Mouse (Mus musculus) adrenal gland, adult 2 months (tissue): Measurements from ENCODE around the gene AU040320. TPM values are rescaled to one million over a fixed set of nuclear protein-coding genes. Genes with fewer than 3 reads are reported as not detected.

Experiments used
- DNase-seq: peaks from one replicate; pipeline ENCODE4 v3.0.0; 2021
- polyA plus RNA-seq: library from polyadenylated mRNA; depleted of rRNA; stranded (reverse); fragments of >200 nt; gene quantifications from 2 replicates; pipeline ENCODE4 v1.2.3, GENCODE M21; 2012; rRNA removed
- total RNA-seq, 2 experiments: library from RNA; stranded (reverse); gene quantifications; 2 replicates each; pipeline ENCODE4 v1.2.3; 2021

Gene AU040320
- total and polyA plus RNA-seq, 3 experiments, result 35.2 to 40.7 (median 36.6) TPM

DNA sequence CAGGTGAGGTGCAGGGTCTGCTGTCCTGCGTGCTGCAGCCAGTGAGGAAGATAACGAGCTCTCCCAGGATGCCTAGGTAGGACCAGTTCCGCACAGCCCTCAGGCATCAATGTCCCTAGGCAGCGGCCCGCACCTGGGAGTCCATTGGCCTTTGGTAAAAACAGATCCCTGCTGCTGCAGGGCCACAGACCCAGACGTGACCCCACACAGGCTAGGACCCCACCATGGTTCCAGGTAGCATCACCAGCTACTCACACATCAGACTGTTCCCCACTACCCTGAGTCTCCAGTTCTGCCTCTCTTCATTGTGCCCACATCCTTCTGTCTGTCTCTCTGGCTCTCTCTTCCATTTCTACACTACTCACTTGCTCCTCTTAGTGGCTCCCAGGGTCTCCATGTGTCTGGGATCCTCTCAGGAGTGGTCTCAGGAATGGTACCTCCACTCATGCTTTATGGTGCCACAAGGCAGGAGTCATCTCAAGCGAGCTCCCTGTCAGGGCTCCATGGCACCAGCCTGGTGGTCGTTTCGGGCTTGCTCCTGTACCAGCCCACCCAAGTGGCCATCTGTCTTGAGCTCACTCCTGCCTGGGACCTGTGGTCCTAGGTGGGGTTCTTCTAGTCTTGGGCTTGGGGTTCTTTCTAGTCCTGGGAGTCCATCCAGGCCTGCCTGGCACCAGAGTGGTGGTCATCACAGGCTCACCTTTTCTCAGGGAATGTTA is 107.1 kb downstream of the AU040320 start:
- DNase-seq, result no peak

DNA sequence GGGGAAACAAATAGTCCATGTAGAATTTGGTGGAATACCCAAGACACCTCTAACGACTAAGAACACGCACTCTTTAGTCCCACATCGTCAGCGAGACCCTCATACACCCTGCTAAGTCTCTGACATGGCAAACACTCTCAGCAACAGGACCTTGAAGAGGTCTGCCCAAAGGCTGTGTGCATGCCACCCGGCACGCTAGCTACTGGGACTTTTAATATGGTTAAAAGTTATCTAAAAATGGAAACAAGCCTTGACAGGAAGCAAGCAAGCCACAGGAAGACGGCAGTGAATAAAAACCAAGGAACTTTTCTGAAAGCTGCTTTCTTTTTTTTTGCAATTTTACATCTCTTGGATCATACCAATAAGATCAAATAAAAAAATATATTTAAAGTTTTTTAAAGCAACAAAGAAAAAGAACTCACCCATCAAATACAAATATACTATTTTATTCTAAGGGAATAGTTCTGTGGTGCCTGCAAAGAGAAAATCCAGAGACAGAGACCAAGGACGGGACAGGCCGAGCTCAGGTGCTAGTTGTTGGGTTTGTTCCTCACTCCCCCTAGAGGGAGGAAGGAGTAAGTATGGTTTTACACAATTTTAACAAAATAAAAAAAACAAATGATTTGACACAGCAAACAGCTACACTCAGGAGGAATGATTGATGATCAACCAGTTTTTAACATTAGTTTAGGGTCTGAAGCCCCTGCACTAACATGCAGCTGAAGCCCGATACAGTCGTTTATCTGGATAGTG is 108.3 kb downstream of the AU040320 start:
- no peak for DNase-seq

DNA sequence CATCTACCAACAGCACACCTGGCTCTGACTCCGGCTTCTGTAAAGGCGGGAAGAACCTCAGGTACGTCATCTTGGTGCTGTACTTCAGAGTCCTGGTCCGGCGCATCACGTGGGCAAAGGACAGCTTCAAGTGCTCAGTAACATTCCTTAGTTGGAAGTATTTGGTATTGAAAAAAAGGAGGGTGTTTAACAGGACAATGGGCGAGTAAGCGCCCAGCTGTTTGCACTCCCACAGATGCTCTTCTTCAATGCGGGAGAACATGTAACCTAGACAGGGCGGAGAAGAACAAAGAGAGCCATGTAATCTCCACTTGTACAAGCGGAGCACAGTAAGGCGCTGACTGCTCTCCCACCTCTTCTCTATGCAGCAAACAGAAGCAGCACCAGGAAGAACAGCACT is 115.4 kb downstream of the AU040320 start:
- no peak for DNase-seq

DNA sequence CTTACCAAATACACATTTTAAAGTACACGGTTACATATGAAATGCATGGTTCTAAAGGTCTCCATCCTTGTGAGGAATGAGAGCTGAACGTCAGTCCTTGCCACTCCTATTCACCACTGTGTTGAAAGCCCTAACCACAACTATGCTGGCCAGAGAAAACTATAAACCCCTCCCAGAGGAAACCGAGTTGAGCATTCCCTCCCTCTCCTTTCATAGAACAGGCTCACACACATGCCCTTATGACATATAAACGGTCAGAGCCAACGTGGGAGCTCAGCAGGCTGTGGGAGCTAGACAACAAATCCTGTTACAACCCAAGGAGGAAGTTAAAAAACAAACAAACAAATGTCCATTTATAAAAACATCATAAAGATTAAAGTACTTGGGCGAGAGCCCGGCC is 119.4 kb downstream of the AU040320 start:
- DNase-seq, result no peak

DNA sequence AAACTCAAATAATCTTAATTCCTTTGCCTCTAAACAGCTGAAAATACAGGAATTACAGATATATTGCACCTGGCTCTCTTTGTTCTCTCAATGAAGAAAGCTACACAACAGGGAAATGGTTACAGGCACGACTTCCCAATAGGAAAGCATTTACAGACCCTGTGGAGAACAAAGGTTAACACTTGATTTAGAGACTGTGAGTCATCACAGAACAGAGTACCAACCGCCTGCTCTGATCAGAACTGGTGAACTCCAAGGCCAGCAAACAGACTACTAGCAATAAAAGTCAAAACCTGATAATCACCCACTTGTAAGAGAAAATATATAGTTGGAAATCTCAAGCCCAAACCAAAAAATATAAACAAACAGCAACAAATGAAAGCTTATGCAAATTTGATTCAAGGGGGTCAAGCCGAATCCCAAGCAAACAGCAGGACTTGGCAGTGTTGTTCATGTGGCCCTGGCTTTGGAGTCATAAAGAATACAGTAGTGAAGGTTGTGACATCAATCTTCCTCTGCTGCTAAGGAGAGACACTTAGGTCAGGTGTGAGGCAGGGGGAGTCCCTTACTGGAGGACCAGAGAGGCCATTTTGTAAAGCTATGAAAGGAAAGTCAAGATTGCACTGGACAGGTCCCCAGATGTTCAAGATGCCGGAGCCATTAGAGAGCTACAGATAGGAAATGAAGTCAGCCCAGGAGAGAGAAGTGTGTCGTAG is 126.4 kb downstream of the AU040320 start:
- peak; percentile 53 for DNase-seq

DNA sequence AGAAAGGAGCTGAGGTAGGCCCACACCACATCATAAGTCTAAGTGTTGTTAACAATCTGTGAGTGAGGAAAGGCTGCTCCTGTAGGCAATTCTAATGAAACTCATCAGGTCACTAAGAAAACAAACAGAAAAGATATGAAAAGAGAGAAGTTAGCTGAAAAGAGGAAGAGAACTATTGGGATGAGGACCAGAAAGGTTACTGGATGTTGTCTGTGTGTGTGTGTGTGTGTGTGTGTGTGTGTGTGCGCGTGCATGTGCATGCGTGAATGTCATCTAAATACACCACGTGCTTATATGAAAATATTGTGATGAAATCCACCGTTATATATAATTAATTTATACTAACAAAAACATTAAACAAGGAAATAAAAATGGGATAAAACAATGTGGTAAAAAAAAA is 130.3 kb downstream of the AU040320 start:
- DNase-seq, result no peak

DNA sequence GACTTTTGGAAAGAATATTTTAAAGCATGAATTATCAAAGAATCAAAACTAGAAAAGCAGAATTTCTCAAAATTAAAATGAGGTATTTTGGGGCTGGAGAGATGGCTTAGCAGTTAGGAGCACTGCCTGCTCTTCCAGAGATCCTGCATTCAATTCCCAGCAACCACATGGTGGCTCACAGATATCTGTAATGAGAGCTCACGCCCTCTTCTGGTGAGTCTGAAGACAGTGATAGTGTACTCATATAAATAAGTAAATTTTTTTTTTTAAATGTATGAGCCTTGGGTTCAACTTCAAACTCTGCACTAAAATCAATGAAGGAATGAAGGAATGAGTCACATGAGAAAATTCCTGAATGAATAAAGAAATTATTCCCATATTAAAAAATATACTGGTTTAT is 132.6 kb downstream of the AU040320 start:
- no peak for DNase-seq

DNA sequence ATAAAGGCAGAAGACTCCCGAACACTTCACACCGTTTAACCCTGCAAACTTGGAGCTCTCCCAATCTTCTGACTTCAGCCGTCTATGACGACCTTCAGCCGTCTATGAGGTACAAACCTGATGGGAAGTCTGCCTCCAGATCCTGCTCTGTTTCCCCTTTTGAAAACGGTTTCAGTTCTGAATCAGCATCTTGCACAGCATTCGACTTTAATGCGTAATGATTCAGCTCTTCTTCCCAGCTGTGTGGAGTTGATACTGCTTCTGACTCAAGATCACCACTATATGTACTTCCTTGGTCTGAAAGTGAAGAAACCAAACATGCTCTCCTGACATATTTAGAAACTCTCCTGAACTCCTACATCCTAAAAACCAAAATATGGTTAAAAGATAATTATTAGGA is 136.5 kb downstream of the AU040320 start:
- no peak for DNase-seq

Other genes starting within 250 kb of the AU040320 start
- gene Ago4, start 220.1 kb upstream of the AU040320 start, total RNA-seq, result 1 to 10 TPM; 4.8 to 5.4 TPM
- gene Ago4, start 220.1 kb upstream of the AU040320 start, polyA plus RNA-seq, result 1.0 and 1.2 TPM in 2 replicates
- gene Clspn, start 196.6 kb upstream of the AU040320 start, total RNA-seq, result under 1 TPM; 0.66 to 0.97 TPM
- 0.11 and 0.19 TPM in 2 replicates for gene Clspn, start 196.6 kb upstream of the AU040320 start, polyA plus RNA-seq
- 10 to 100 TPM in 1 of 2 experiments, 1 to 10 TPM in 1; 8.1 to 19.0 TPM for gene 5730409E04Rik, start 143.7 kb upstream of the AU040320 start, total RNA-seq
- 19.3 and 20.7 TPM in 2 replicates for gene 5730409E04Rik, start 143.7 kb upstream of the AU040320 start, polyA plus RNA-seq
- gene Psmb2, start 75.9 kb upstream of the AU040320 start, total RNA-seq, result 100 to 1,000 TPM; 159 to 189 TPM
- 133 and 175 TPM in 2 replicates for gene Psmb2, start 75.9 kb upstream of the AU040320 start, polyA plus RNA-seq
- not detected for gene Tfap2e, start 17.3 kb upstream of the AU040320 start, total RNA-seq
- gene Tfap2e, start 17.3 kb upstream of the AU040320 start, polyA plus RNA-seq, result not detected in 2 replicates
- 10 to 100 TPM; 32.4 to 36.4 TPM for gene Ncdn, start 106 bp upstream of the AU040320 start, total RNA-seq
- gene Ncdn, start 106 bp upstream of the AU040320 start, polyA plus RNA-seq, result 66.6 and 82.2 TPM in 2 replicates
- 10 to 100 TPM; 32.9 to 38.5 TPM for gene Zmym4, start 214.6 kb downstream of the AU040320 start, total RNA-seq
- gene Zmym4, start 214.6 kb downstream of the AU040320 start, polyA plus RNA-seq, result 2.9 and 3.4 TPM in 2 replicates